Mouse (Mus musculus): ENCODE results near the gene Lpcat1. TPM values are rescaled to one million over a fixed set of nuclear protein-coding genes. Genes with fewer than 3 reads are reported as not detected.
A peak's percentile ranks its signal among the peaks of the same experiment; 100 is the strongest.

The Lpcat1 gene
- polyA plus RNA-seq, 1 experiment from 2014 or later, result 81.9 TPM

- Histone ChIP-seq H3K9me3 (ENCODE audit: control insufficient read depth, low read length) (no peaks in the 10 kb centered on the region), H3K4me2 (no peak overlapping the region), H3K4me1 (replicated peaks; ENCODE audit: control insufficient read depth, insufficient read depth, low read length) (no peaks in the 10 kb centered on the region; the same call in none of the 2 replicates), H3K36me3 (ENCODE audit: control insufficient read depth, insufficient read depth, low read length) (no peaks in the 10 kb centered on the region), H3K4me3 (ENCODE audit: low read depth, low read length) (no peak overlapping the region), H3K27ac (ENCODE audit: low read depth, low read length) (no peak overlapping the region), H3K9ac (ENCODE audit: low read depth, low read length) (no peak overlapping the region), H3K27me3 (replicated peaks; ENCODE audit: control insufficient read depth, insufficient read depth, low read length) (no peaks in the 10 kb centered on the region)
- WGBS, result 82% methylated on average over 3 of the region's 3 CpGs
- no peak for ATAC-seq (replicated peaks; ENCODE audit: low FRiP score)
- DNase-seq (ENCODE audit: low spot score), result no peak
These were observed 13.3 kb upstream of the Lpcat1 start for GRCm38 (mm10) chr13:73453503-73454217.

GRCm38 (mm10) chr13:73455328-73455727, 11.7 kb upstream of the Lpcat1 start:
- no peak overlapping the region for H3K4me3 ChIP-seq (ENCODE audit: low read depth, low read length)
- H3K4me1 ChIP-seq (replicated peaks; ENCODE audit: control insufficient read depth, insufficient read depth, low read length), result peaks cover 4% of the 10 kb centered on the region
- DNase-seq (ENCODE audit: low spot score) (no peak), ATAC-seq (replicated peaks; ENCODE audit: low FRiP score) (no peak)
- no peaks in the 10 kb centered on the region for H3K36me3 ChIP-seq (ENCODE audit: control insufficient read depth, insufficient read depth, low read length)
- no peaks in the 10 kb centered on the region for H3K27me3 ChIP-seq (replicated peaks; ENCODE audit: control insufficient read depth, insufficient read depth, low read length)
- H3K9me3 ChIP-seq (ENCODE audit: control insufficient read depth, low read length), result no peaks in the 10 kb centered on the region
- no peak overlapping the region for H3K9ac ChIP-seq (ENCODE audit: low read depth, low read length)
- H3K4me2 ChIP-seq, result no peak overlapping the region
- 76% methylated on average over 3 of the region's 3 CpGs for WGBS
- H3K27ac ChIP-seq (ENCODE audit: low read depth, low read length), result no peak overlapping the region

GRCm38 (mm10) chr13:73457301-73457700, 9.7 kb upstream of the Lpcat1 start:
- Histone ChIP-seq H3K27me3 (replicated peaks; ENCODE audit: control insufficient read depth, insufficient read depth, low read length) (no peaks in the 10 kb centered on the region), H3K27ac (ENCODE audit: low read depth, low read length) (no peak overlapping the region), H3K4me2 (no peak overlapping the region), H3K9me3 (ENCODE audit: control insufficient read depth, low read length) (no peaks in the 10 kb centered on the region), H3K4me1 (replicated peaks; ENCODE audit: control insufficient read depth, insufficient read depth, low read length) (peaks cover 4% of the 10 kb centered on the region), H3K4me3 (ENCODE audit: low read depth, low read length) (no peak overlapping the region), H3K36me3 (ENCODE audit: control insufficient read depth, insufficient read depth, low read length) (no peaks in the 10 kb centered on the region), H3K9ac (ENCODE audit: low read depth, low read length) (no peak overlapping the region)
- WGBS, result 83% methylated on average over 3 of the region's 4 CpGs
- DNase-seq (ENCODE audit: low spot score) (no peak), ATAC-seq (replicated peaks; ENCODE audit: low FRiP score) (no peak)

GRCm38 (mm10) chr13:73457741-73458140, 9.3 kb upstream of the Lpcat1 start:
- Histone ChIP-seq H3K9me3 (ENCODE audit: control insufficient read depth, low read length) (no peaks in the 10 kb centered on the region), H3K36me3 (ENCODE audit: control insufficient read depth, insufficient read depth, low read length) (no peaks in the 10 kb centered on the region), H3K9ac (ENCODE audit: low read depth, low read length) (no peak overlapping the region), H3K4me2 (no peak overlapping the region), H3K27ac (ENCODE audit: low read depth, low read length) (no peak overlapping the region), H3K4me1 (replicated peaks; ENCODE audit: control insufficient read depth, insufficient read depth, low read length) (peaks cover 4% of the 10 kb centered on the region), H3K4me3 (ENCODE audit: low read depth, low read length) (no peak overlapping the region), H3K27me3 (replicated peaks; ENCODE audit: control insufficient read depth, insufficient read depth, low read length) (no peaks in the 10 kb centered on the region)
- 76% methylated on average over 2 of the region's 2 CpGs for WGBS
- ATAC-seq (replicated peaks; ENCODE audit: low FRiP score) (no peak), DNase-seq (ENCODE audit: low spot score) (no peak)

- no peaks in the 10 kb centered on the region for H3K36me3 ChIP-seq (ENCODE audit: control insufficient read depth, insufficient read depth, low read length)
- no peak overlapping the region for H3K9ac ChIP-seq (ENCODE audit: low read depth, low read length)
- no peaks in the 10 kb centered on the region for H3K27me3 ChIP-seq (replicated peaks; ENCODE audit: control insufficient read depth, insufficient read depth, low read length)
- no peaks in the 10 kb centered on the region for H3K9me3 ChIP-seq (ENCODE audit: control insufficient read depth, low read length)
- no peak overlapping the region for H3K4me3 ChIP-seq (ENCODE audit: low read depth, low read length)
- no peak overlapping the region for H3K4me2 ChIP-seq
- 72% methylated on average over 5 of the region's 5 CpGs for WGBS
- H3K27ac ChIP-seq (ENCODE audit: low read depth, low read length), result no peak overlapping the region
- ATAC-seq (replicated peaks; ENCODE audit: low FRiP score) (no peak), DNase-seq (ENCODE audit: low spot score) (no peak)
- peaks cover 4% of the 10 kb centered on the region for H3K4me1 ChIP-seq (replicated peaks; ENCODE audit: control insufficient read depth, insufficient read depth, low read length)
These were observed 8.3 kb upstream of the Lpcat1 start for GRCm38 (mm10) chr13:73458719-73459118.

GRCm38 (mm10) chr13:73459189-73459850, 7.7 kb upstream of the Lpcat1 start:
- ATAC-seq (replicated peaks; ENCODE audit: low FRiP score) (peak; percentile 49; the same call in 1 of the 2 replicates), DNase-seq (ENCODE audit: low spot score) (no peak)
- Histone ChIP-seq H3K9ac (ENCODE audit: low read depth, low read length) (no peak overlapping the region; the same call in 1 of the 2 replicates), H3K4me1 (replicated peaks; ENCODE audit: control insufficient read depth, insufficient read depth, low read length) (peaks cover 4% of the 10 kb centered on the region), H3K27ac (ENCODE audit: low read depth, low read length) (no peak overlapping the region), H3K36me3 (ENCODE audit: control insufficient read depth, insufficient read depth, low read length) (no peaks in the 10 kb centered on the region), H3K4me2 (no peak overlapping the region), H3K4me3 (ENCODE audit: low read depth, low read length) (no peak overlapping the region), H3K9me3 (ENCODE audit: control insufficient read depth, low read length) (no peaks in the 10 kb centered on the region), H3K27me3 (replicated peaks; ENCODE audit: control insufficient read depth, insufficient read depth, low read length) (no peaks in the 10 kb centered on the region)
- 42% methylated on average over 7 of the region's 7 CpGs for WGBS

- Histone ChIP-seq H3K4me1 (replicated peaks; ENCODE audit: control insufficient read depth, insufficient read depth, low read length) (peaks cover 10% of the 10 kb centered on the region), H3K9me3 (ENCODE audit: control insufficient read depth, low read length) (no peaks in the 10 kb centered on the region), H3K27me3 (replicated peaks; ENCODE audit: control insufficient read depth, insufficient read depth, low read length) (no peaks in the 10 kb centered on the region), H3K27ac (ENCODE audit: low read depth, low read length) (no peak overlapping the region), H3K4me2 (no peak overlapping the region), H3K9ac (ENCODE audit: low read depth, low read length) (no peak overlapping the region), H3K4me3 (ENCODE audit: low read depth, low read length) (no peak overlapping the region), H3K36me3 (ENCODE audit: control insufficient read depth, insufficient read depth, low read length) (no peaks in the 10 kb centered on the region)
- no peak for DNase-seq (ENCODE audit: low spot score)
- ATAC-seq (replicated peaks; ENCODE audit: low FRiP score), result no peak
These were observed 5.4 kb upstream of the Lpcat1 start for GRCm38 (mm10) chr13:73461551-73461950.

- Histone ChIP-seq H3K9me3 (ENCODE audit: control insufficient read depth, low read length) (no peaks in the 10 kb centered on the region), H3K4me3 (ENCODE audit: low read depth, low read length) (no peak overlapping the region), H3K27ac (ENCODE audit: low read depth, low read length) (no peak overlapping the region), H3K9ac (ENCODE audit: low read depth, low read length) (no peak overlapping the region), H3K4me2 (no peak overlapping the region), H3K27me3 (replicated peaks; ENCODE audit: control insufficient read depth, insufficient read depth, low read length) (no peaks in the 10 kb centered on the region), H3K36me3 (ENCODE audit: control insufficient read depth, insufficient read depth, low read length) (peaks cover 7% of the 10 kb centered on the region; the same call in 1 of the 2 replicates), H3K4me1 (replicated peaks; ENCODE audit: control insufficient read depth, insufficient read depth, low read length) (peaks cover 30% of the 10 kb centered on the region)
- ATAC-seq (replicated peaks; ENCODE audit: low FRiP score) (no peak), DNase-seq (ENCODE audit: low spot score) (no peak)
- 49% methylated on average over 2 of the region's 2 CpGs for WGBS
These were observed 1.8 kb upstream of the Lpcat1 start for GRCm38 (mm10) chr13:73465156-73465555.

GRCm38 (mm10) chr13:73466411-73466810, 586 bp upstream of the Lpcat1 start:
- Histone ChIP-seq H3K27ac (ENCODE audit: low read depth, low read length) (peak overlapping the region; percentile 98), H3K4me1 (replicated peaks; ENCODE audit: control insufficient read depth, insufficient read depth, low read length) (peaks cover 40% of the 10 kb centered on the region), H3K9me3 (ENCODE audit: control insufficient read depth, low read length) (no peaks in the 10 kb centered on the region), H3K4me3 (ENCODE audit: low read depth, low read length) (no peak overlapping the region), H3K36me3 (ENCODE audit: control insufficient read depth, insufficient read depth, low read length) (peaks cover 12% of the 10 kb centered on the region; the same call in 1 of the 2 replicates), H3K4me2 (peak overlapping the region; percentile 85; the same call in 1 of the 2 replicates), H3K9ac (ENCODE audit: low read depth, low read length) (peak overlapping the region; percentile 96), H3K27me3 (replicated peaks; ENCODE audit: control insufficient read depth, insufficient read depth, low read length) (no peaks in the 10 kb centered on the region)
- DNase-seq (ENCODE audit: low spot score) (no peak), ATAC-seq (replicated peaks; ENCODE audit: low FRiP score) (no peak)
- 45% methylated on average over 3 of the region's 3 CpGs for WGBS
